Mouse (Mus musculus) cerebellum, adult 2 months (tissue): ENCODE data around the gene Hs2st1. TPM values are rescaled to one million over a fixed set of nuclear protein-coding genes. Genes with fewer than 3 reads are reported as not detected.

Experiments used
- DNase-seq, 2 experiments: peaks; one replicate each; pipeline ENCODE4 v3.0.0; 2021
- H3K27ac ChIP-seq: fragments of 200-500 bp; 2 replicates; pipeline ENCODE4 v1.5.1; 2012; ENCODE audit warnings: low read length, control low read depth, inconsistent platforms; ENCODE audit not compliant: insufficient read depth
- H3K27me3 ChIP-seq: fragments of 200-500 bp; 2 replicates; pipeline ENCODE4 v1.6.1; 2012; ENCODE audit warnings: inconsistent platforms, mild to moderate bottlenecking, low read length, moderate library complexity; ENCODE audit not compliant: control insufficient read depth, insufficient read depth
- H3K4me1 ChIP-seq: fragments of 200-500 bp; 2 replicates; pipeline ENCODE4 v1.6.1; 2011; ENCODE audit warnings: low read length; ENCODE audit not compliant: control insufficient read depth, insufficient read depth
- H3K4me3 ChIP-seq: fragments of 200-500 bp; replicated peaks from 2 replicates; pipeline ENCODE3; 2011; ENCODE audit warnings: mild to moderate bottlenecking, low read depth, low read length, control low read depth; ENCODE audit not compliant: insufficient read depth
- CTCF ChIP-seq: fragments of 200-500 bp; IDR thresholded peaks from 2 replicates; pipeline ENCODE4 v1.5.1; 2011; ENCODE audit warnings: low read depth, mild to moderate bottlenecking, control low read depth, low read length, moderate library complexity, borderline replicate concordance; ENCODE audit not compliant: insufficient read depth
- POLR2A ChIP-seq: fragments of 200-500 bp; IDR thresholded peaks from 2 replicates; pipeline ENCODE4 v1.6.1; 2011; ENCODE audit warnings: low read length, control low read depth, borderline replicate concordance; ENCODE audit not compliant: insufficient read depth
- WGBS: fragments of 180-500 bp; shearing (Covaris S2); methylation state at CpG from one replicate; pipeline ENCODE4 v1.1.7; 2018; 5-methylcytosine and 5-hydroxymethylcytosine counted together
- polyA plus RNA-seq: library from polyadenylated mRNA; depleted of rRNA; stranded (reverse); fragments of >200 nt; gene quantifications from 2 replicates; pipeline ENCODE4 v1.2.3, GENCODE M21; 2012

The Hs2st1 gene
- polyA plus RNA-seq, 1 experiment, result 15.4 TPM

DNA sequence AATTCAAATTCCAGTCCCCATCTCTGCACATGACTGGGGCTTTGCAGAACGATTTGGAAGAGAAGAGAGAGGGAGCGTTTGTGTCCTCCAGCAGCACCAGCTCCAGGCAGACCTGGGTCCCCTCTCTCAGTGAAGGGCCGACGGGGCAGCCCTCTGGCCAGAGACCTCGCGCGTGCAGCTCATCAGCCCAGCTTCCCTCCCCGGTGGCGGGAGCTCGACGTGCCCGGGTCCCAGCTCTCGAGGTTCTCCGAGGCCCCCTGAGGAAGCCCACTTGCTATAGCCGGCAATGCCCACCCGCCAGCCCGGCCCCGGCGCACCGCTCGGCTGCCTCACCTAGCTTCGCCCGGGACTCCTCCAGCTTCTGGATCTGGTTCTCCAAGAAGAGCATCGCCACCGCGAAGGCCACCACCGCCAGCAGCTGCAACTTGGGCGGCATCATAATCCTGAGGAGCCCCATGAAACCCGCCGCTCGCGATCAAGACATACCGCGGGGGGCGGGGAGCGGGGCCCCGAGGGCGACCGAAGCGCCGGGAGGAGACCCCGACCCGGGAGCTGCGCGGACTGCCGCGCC is 495 bp downstream of the Hs2st1 start:
- no peaks in the 10 kb centered on the region for H3K27me3 ChIP-seq
- peak overlapping the region; percentile 75 for H3K4me3 ChIP-seq
- DNase-seq, result peak in 1 of 2 experiments; percentile 70
- under 1% methylated on average over 47 of the region's 47 CpGs for WGBS
- TF ChIP-seq POLR2A (no peak), CTCF (no peak)
- peak overlapping the region; percentile 41 for H3K27ac ChIP-seq
- peaks cover 4% of the 10 kb centered on the region; the same call in 1 of the 2 replicates for H3K4me1 ChIP-seq

DNA sequence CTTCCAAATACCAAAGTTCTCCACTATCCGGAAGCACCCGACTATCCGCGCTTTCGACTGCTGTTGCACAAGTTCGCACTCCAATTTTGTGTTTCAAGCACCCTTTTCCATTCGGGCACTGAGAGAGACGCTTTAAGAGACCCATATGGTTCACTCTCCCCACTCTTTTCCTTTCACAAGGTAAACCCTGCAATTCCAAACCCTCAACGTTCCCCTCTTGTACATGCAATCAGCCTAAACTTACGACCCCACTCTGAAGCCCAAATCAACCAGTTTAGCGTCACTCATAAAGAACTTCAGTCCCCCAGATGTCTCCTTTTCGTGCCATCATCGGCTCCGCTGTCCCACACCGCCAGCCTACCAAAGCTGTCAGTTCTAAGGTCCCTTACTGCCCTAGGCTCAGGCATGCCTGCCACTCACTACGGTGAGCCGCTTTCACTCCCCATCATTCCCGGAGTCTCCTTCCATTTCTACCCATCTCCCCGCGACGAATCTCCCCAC is 1.1 kb downstream of the Hs2st1 start:
- no peak overlapping the region for H3K27ac ChIP-seq
- peaks cover 4% of the 10 kb centered on the region; the same call in 1 of the 2 replicates for H3K4me1 ChIP-seq
- TF ChIP-seq POLR2A (no peak), CTCF (no peak)
- H3K27me3 ChIP-seq, result no peaks in the 10 kb centered on the region
- peak overlapping the region; percentile 75 for H3K4me3 ChIP-seq
- WGBS, result 1% methylated on average over 21 of the region's 21 CpGs
- no peak for DNase-seq

DNA sequence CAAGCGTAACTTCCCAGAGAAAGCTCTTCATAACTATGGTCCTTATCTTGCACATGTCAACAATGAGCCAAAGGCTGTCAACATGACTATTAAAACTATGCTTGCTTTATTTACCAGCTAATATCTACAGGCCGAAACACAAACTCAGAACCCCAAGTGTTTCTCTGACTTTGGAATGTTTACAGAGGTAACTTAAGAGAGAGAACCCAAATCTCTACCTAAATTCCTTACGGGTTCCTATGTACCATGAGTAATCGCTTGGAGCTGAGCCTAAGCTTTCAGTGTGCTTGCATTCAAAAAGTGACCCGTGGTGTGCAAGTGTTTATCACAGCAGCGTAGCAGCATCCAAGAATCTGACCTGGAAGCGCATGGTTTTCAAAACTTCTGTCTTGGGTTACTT is 4.8 kb downstream of the Hs2st1 start:
- 72% methylated on average over 7 of the region's 7 CpGs for WGBS
- H3K4me3 ChIP-seq, result no peak overlapping the region

DNA sequence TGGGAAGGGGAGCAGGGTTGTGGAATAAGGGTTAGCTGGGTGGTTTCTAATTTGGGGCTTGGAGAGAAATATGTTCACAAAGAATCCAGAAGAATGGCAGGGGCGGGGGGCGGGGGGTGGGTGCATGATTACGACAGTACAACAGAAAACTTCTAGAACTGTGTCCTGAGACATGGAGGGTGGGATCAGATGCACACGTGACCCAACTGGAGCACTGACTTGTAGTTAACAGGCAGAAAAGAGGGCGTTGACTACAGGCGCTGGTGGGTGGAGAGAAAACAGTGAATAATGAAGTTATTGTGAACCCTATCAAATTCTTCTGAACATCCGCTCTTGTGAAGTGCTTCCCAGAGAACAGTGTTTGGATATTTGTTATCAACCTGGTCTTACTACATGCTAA is 6.1 kb downstream of the Hs2st1 start:
- Histone ChIP-seq H3K27me3 (no peaks in the 10 kb centered on the region), H3K4me3 (no peak overlapping the region), H3K27ac (no peak overlapping the region), H3K4me1 (no peaks in the 10 kb centered on the region)
- no peak for DNase-seq
- TF ChIP-seq POLR2A (no peak), CTCF (no peak)
- 91% methylated on average over 7 of the region's 7 CpGs for WGBS

More for the DNA sequence above, 4.8 kb downstream of the Hs2st1 start:
- Histone ChIP-seq H3K27me3 (no peaks in the 10 kb centered on the region), H3K27ac (no peak overlapping the region), H3K4me1 (no peaks in the 10 kb centered on the region)
- no peak for DNase-seq
- TF ChIP-seq CTCF (no peak), POLR2A (no peak)

DNA sequence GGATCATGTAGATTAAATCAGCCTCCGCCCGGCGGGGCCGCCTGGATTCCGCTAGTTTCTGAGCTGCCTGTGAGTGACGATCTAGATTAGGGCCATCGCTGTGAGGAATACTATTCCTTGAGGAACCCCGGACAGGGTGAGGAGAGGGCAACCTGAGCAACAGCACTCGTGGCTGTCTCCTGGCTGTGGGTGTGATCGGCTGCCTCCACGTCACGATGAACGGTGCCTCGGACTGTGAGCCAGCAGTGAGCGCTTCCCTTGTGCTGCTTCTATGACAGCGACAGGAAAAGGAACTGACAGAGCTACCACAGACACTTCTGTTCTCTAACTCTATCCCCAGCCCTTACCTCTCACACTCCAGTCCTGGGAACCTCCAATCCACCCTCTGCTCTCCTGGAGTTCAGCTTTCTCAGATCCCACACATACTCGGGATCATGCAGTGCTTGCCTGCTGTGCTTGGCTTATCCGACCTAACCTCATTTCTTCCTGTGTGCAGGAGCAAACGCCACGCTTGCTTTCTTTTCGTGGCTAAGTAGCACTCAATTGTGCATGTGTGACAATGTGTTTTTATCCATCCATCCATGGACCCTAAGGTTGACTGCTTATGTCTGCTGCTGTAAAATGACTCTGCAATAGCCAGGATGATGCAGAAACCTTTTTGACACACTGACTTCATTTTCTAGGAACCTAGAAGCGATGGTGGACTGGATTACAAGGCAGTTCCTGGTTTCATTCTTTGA is 8.3 kb downstream of the Hs2st1 start:
- H3K27ac ChIP-seq, result no peak overlapping the region
- H3K27me3 ChIP-seq, result no peaks in the 10 kb centered on the region
- peaks cover 3% of the 10 kb centered on the region; the same call in 1 of the 2 replicates for H3K4me1 ChIP-seq
- TF ChIP-seq POLR2A (no peak), CTCF (no peak)
- H3K4me3 ChIP-seq, result no peak overlapping the region
- 56% methylated on average over 22 of the region's 22 CpGs for WGBS
- DNase-seq, result peak; percentile 14 to 36

DNA sequence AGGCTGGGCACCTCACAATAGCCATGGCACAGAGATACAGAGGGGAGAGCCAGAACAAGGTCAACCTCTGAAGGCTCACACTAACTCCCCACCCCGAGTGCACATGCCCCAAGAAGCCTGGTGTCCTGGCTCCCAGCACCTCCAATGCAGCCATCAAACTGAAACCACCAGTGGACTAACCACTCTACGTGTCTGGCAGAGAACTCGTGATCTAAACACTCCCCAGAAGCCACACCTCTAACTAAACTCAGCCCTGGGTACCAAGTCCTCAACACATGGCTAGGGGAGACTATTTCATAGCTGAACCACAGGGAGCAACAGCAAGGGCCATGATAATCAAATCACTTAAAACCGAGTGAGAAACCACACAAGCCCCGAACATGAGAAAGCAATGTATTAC is 11.7 kb downstream of the Hs2st1 start:
- DNase-seq, result no peak
- Histone ChIP-seq H3K27ac (no peak overlapping the region), H3K4me1 (peaks cover 3% of the 10 kb centered on the region; the same call in 1 of the 2 replicates), H3K27me3 (no peaks in the 10 kb centered on the region), H3K4me3 (no peak overlapping the region)
- WGBS, result 33% methylated on average over 5 of the region's 5 CpGs
- TF ChIP-seq CTCF, result no peak
- TF ChIP-seq POLR2A, result no peak

DNA sequence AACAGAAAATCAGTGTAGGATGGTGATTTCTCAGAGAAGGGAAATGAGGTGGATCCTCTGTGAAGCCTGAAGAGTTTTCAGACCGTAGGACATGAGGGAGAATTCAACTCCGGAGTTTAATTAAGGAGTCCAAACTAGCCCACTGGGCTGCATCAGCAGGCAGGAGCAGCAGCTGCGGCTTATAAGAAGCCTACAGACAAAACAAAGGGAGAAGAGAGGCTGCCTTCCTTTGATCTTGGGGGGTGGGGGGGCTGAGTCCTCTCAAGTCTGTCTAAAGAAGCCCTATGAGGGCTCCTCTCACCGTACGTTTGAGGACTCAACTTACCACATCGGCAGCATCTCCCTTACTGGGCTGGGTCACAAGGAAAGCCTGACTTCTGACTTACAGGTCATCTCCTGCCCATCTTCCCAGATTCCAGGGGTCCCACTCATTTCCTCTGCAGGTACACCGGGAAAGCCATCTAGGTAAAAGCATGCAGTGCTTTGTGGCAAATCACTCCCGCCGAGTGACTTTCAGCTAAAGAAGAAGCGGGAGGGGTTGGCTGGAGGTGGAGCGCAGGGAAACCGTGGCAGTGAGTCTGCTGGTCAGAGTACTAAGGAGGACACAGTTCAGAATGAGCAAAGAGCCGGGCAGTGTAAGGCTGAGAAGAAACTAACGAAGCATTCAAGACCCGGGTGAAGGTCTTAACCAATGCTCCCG is 13.2 kb downstream of the Hs2st1 start:
- TF ChIP-seq POLR2A, result no peak
- TF ChIP-seq CTCF, result no peak
- DNase-seq, result no peak
- H3K27me3 ChIP-seq, result no peaks in the 10 kb centered on the region
- H3K27ac ChIP-seq, result no peak overlapping the region
- H3K4me1 ChIP-seq, result peaks cover 3% of the 10 kb centered on the region; the same call in 1 of the 2 replicates
- WGBS, result 32% methylated on average over 16 of the region's 16 CpGs
- no peak overlapping the region for H3K4me3 ChIP-seq
